Mouse (Mus musculus): ENCODE measurements at regions not wholly inside any gene's neighbourhood (a gene's known extent, or its start where the extent isn't known, plus 50 kb on each side); places are given as distances from the start of the nearest gene placed in this dataset.
A peak's percentile ranks its signal among the peaks of the same experiment; 100 is the strongest.
"Not testable (repeated sequence)": the region's sequence is repeated elsewhere in the genome, so short reads cannot be mapped to it uniquely, and the experiment has no call there.

- Histone ChIP-seq H3K4me3 (ENCODE audit: low read depth, low read length) (no peak overlapping the region), H3K4me2 (ENCODE audit: low read depth, low read length) (no peak overlapping the region), H3K4me1 (ENCODE audit: control insufficient read depth, insufficient read depth, low read length) (no peaks in the 10 kb centered on the region), H3K27ac (replicated peaks; ENCODE audit: low read depth, low read length) (no peak overlapping the region), H3K9ac (ENCODE audit: low read depth, low read length) (no peak overlapping the region), H3K36me3 (ENCODE audit: control insufficient read depth, insufficient read depth, low read length) (no peaks in the 10 kb centered on the region), H3K9me3 (ENCODE audit: control insufficient read depth, low read length) (no peaks in the 10 kb centered on the region), H3K27me3 (replicated peaks; ENCODE audit: control insufficient read depth, insufficient read depth, low read length) (no peaks in the 10 kb centered on the region)
- ATAC-seq (ENCODE audit: low read depth) (no peak), DNase-seq (ENCODE audit: low spot score) (no peak)
- 65% methylated on average over 1 of the region's 1 CpGs for WGBS
These were observed 178.8 kb upstream of the Mamld1 start for GRCm38 (mm10) chrX:70871209-70871608.

- no peak for ATAC-seq (ENCODE audit: low read depth)
- DNase-seq (ENCODE audit: low spot score): no peak
These were observed 168.7 kb upstream of the Mamld1 start for GRCm38 (mm10) chrX:70881326-70881725.

GRCm38 (mm10) chrX:70883461-70883860 is 166.6 kb upstream of the Mamld1 start:
- Histone ChIP-seq H3K36me3 (ENCODE audit: control insufficient read depth, insufficient read depth, low read length) (no peaks in the 10 kb centered on the region), H3K27ac (replicated peaks; ENCODE audit: low read depth, low read length) (no peak overlapping the region), H3K9ac (ENCODE audit: low read depth, low read length) (no peak overlapping the region), H3K4me3 (ENCODE audit: low read depth, low read length) (no peak overlapping the region), H3K4me1 (ENCODE audit: control insufficient read depth, insufficient read depth, low read length) (no peaks in the 10 kb centered on the region), H3K4me2 (ENCODE audit: low read depth, low read length) (no peak overlapping the region), H3K27me3 (replicated peaks; ENCODE audit: control insufficient read depth, insufficient read depth, low read length) (no peaks in the 10 kb centered on the region; the same call in 1 of the 2 replicates), H3K9me3 (ENCODE audit: control insufficient read depth, low read length) (no peaks in the 10 kb centered on the region)
- ATAC-seq (ENCODE audit: low read depth) (no peak), DNase-seq (ENCODE audit: low spot score) (no peak)
- WGBS: 65% methylated on average over 2 of the region's 2 CpGs

More at GRCm38 (mm10) chrX:70881326-70881725, 168.7 kb upstream of the Mamld1 start:
- Histone ChIP-seq H3K27me3 (replicated peaks; ENCODE audit: control insufficient read depth, insufficient read depth, low read length) (no peaks in the 10 kb centered on the region; the same call in 1 of the 2 replicates), H3K9ac (ENCODE audit: low read depth, low read length) (no peak overlapping the region), H3K4me3 (ENCODE audit: low read depth, low read length) (no peak overlapping the region), H3K9me3 (ENCODE audit: control insufficient read depth, low read length) (no peaks in the 10 kb centered on the region), H3K4me1 (ENCODE audit: control insufficient read depth, insufficient read depth, low read length) (no peaks in the 10 kb centered on the region), H3K4me2 (ENCODE audit: low read depth, low read length) (no peak overlapping the region), H3K27ac (replicated peaks; ENCODE audit: low read depth, low read length) (no peak overlapping the region), H3K36me3 (ENCODE audit: control insufficient read depth, insufficient read depth, low read length) (no peaks in the 10 kb centered on the region)
- WGBS: 85% methylated on average over 2 of the region's 2 CpGs

- H3K4me3 ChIP-seq (ENCODE audit: low read depth, low read length): no peak overlapping the region
- DNase-seq (ENCODE audit: low spot score) (no peak), ATAC-seq (ENCODE audit: low read depth) (no peak)
- H3K27ac ChIP-seq (replicated peaks; ENCODE audit: low read depth, low read length): no peak overlapping the region
- no peaks in the 10 kb centered on the region for H3K4me1 ChIP-seq (ENCODE audit: control insufficient read depth, insufficient read depth, low read length)
- H3K27me3 ChIP-seq (replicated peaks; ENCODE audit: control insufficient read depth, insufficient read depth, low read length): no peaks in the 10 kb centered on the region
- H3K4me2 ChIP-seq (ENCODE audit: low read depth, low read length): no peak overlapping the region
- H3K9ac ChIP-seq (ENCODE audit: low read depth, low read length): no peak overlapping the region
- whole genome bisulfite sequencing: 80% methylated on average over 2 of the region's 2 CpGs
- H3K9me3 ChIP-seq (ENCODE audit: control insufficient read depth, low read length): no peaks in the 10 kb centered on the region
- no peaks in the 10 kb centered on the region for H3K36me3 ChIP-seq (ENCODE audit: control insufficient read depth, insufficient read depth, low read length)
These were observed 155.5 kb upstream of the Mamld1 start for GRCm38 (mm10) chrX:70894517-70894916.

GRCm38 (mm10) chrX:70895554-70895953 is 154.5 kb upstream of the Mamld1 start:
- 67% methylated on average over 4 of the region's 4 CpGs for WGBS
- H3K9ac ChIP-seq (ENCODE audit: low read depth, low read length): no peak overlapping the region
- H3K4me3 ChIP-seq (ENCODE audit: low read depth, low read length): no peak overlapping the region
- H3K27me3 ChIP-seq (replicated peaks; ENCODE audit: control insufficient read depth, insufficient read depth, low read length): no peaks in the 10 kb centered on the region; the same call in 1 of the 2 replicates
- no peak overlapping the region for H3K4me2 ChIP-seq (ENCODE audit: low read depth, low read length)
- no peak overlapping the region for H3K27ac ChIP-seq (replicated peaks; ENCODE audit: low read depth, low read length)
- ATAC-seq (ENCODE audit: low read depth): no peak
- no peaks in the 10 kb centered on the region for H3K36me3 ChIP-seq (ENCODE audit: control insufficient read depth, insufficient read depth, low read length)
- no peaks in the 10 kb centered on the region for H3K9me3 ChIP-seq (ENCODE audit: control insufficient read depth, low read length)
- DNase-seq (ENCODE audit: low spot score): no peak
- no peaks in the 10 kb centered on the region for H3K4me1 ChIP-seq (ENCODE audit: control insufficient read depth, insufficient read depth, low read length)

GRCm38 (mm10) chrX:70897110-70897721 is 152.8 kb upstream of the Mamld1 start:
- H3K27me3 ChIP-seq (replicated peaks; ENCODE audit: control insufficient read depth, insufficient read depth, low read length): no peaks in the 10 kb centered on the region; the same call in 1 of the 2 replicates
- no peaks in the 10 kb centered on the region for H3K36me3 ChIP-seq (ENCODE audit: control insufficient read depth, insufficient read depth, low read length)
- H3K27ac ChIP-seq (replicated peaks; ENCODE audit: low read depth, low read length): no peak overlapping the region
- no peak overlapping the region for H3K4me2 ChIP-seq (ENCODE audit: low read depth, low read length)
- no peaks in the 10 kb centered on the region for H3K9me3 ChIP-seq (ENCODE audit: control insufficient read depth, low read length)
- 43% methylated on average over 2 of the region's 2 CpGs for WGBS
- peak; percentile 26 for DNase-seq (ENCODE audit: low spot score)
- no peak overlapping the region for H3K9ac ChIP-seq (ENCODE audit: low read depth, low read length)
- no peaks in the 10 kb centered on the region for H3K4me1 ChIP-seq (ENCODE audit: control insufficient read depth, insufficient read depth, low read length)
- peak; percentile 63; the same call in 1 of the 2 replicates for ATAC-seq (ENCODE audit: low read depth)
- no peak overlapping the region for H3K4me3 ChIP-seq (ENCODE audit: low read depth, low read length)

GRCm38 (mm10) chrX:70898836-70899235 is 151.2 kb upstream of the Mamld1 start:
- not testable (repeated sequence) for DNase-seq (ENCODE audit: low spot score); H3K27ac ChIP-seq (replicated peaks; ENCODE audit: low read depth, low read length); H3K9me3 ChIP-seq (ENCODE audit: control insufficient read depth, low read length); H3K9ac ChIP-seq (ENCODE audit: low read depth, low read length); H3K27me3 ChIP-seq (replicated peaks; ENCODE audit: control insufficient read depth, insufficient read depth, low read length); ATAC-seq (ENCODE audit: low read depth); H3K4me1 ChIP-seq (ENCODE audit: control insufficient read depth, insufficient read depth, low read length); H3K36me3 ChIP-seq (ENCODE audit: control insufficient read depth, insufficient read depth, low read length); H3K4me2 ChIP-seq (ENCODE audit: low read depth, low read length); H3K4me3 ChIP-seq (ENCODE audit: low read depth, low read length)
- 73% methylated on average over 1 of the region's 1 CpGs for WGBS

GRCm38 (mm10) chrX:70899720-70900479 is 150.2 kb upstream of the Mamld1 start:
- ATAC-seq (ENCODE audit: low read depth) (no peak), DNase-seq (ENCODE audit: low spot score) (peak; percentile 2)
- Histone ChIP-seq H3K9ac (ENCODE audit: low read depth, low read length) (no peak overlapping the region), H3K9me3 (ENCODE audit: control insufficient read depth, low read length) (no peaks in the 10 kb centered on the region), H3K27ac (replicated peaks; ENCODE audit: low read depth, low read length) (no peak overlapping the region), H3K36me3 (ENCODE audit: control insufficient read depth, insufficient read depth, low read length) (no peaks in the 10 kb centered on the region), H3K4me1 (ENCODE audit: control insufficient read depth, insufficient read depth, low read length) (no peaks in the 10 kb centered on the region), H3K4me2 (ENCODE audit: low read depth, low read length) (no peak overlapping the region), H3K27me3 (replicated peaks; ENCODE audit: control insufficient read depth, insufficient read depth, low read length) (no peaks in the 10 kb centered on the region; the same call in 1 of the 2 replicates), H3K4me3 (ENCODE audit: low read depth, low read length) (no peak overlapping the region)
- WGBS: 63% methylated on average over 8 of the region's 8 CpGs
